Mouse (Mus musculus): Measurements from ENCODE around the gene Wdhd1.
"Not testable (repeated sequence)": the region's sequence is repeated elsewhere in the genome, so short reads cannot be mapped to it uniquely, and the experiment has no call there.

Wdhd1 gene

DNA sequence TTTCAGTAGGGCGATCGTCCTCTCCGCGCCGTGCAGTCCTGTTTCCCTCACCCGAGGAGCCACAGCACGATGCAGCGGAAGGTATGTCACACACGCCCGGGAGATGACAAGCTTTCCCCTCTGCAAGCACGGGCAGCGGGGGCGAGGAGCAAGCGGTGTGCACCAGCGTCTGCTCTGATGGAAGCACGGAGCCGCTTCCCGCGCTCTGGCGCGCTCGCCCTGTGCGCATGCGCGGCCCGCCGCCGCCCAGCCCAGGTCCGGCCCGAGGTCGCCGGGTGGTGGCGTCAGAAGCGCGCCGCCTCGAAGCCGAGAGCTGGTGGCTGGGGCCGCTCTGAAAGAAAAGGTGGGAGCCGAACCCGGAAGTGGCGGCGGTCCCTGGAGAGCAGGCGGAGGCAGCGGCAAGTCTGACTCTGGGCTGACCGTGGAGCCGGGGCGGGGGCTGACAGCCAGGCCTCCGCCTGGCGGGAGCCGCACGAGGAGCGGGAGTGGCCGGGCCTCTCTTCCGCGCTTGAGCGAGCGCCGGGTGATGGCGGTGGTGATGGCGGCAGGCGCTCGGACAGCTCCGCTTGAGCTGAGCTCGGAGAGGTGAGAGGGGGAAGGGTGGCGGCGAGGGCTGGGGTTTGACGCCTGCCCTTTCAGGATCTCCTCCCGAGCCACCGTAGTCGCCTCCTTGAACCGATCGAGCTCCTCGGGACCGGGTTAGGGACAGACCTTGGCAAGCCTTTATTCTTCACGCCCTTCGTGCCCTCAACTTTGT is at the start of gene Wdhd1, which contains the start of gene Socs4:
Wdhd1 (minus strand) TSS at position 221 of the 757 bp plus-strand sequence.
Socs4 (plus strand) TSS at position 295 of the 757 bp plus-strand sequence.
- DNase-seq (ENCODE audit: extremely low spot score, low read depth, low spot score) = peak; percentile 60

DNA sequence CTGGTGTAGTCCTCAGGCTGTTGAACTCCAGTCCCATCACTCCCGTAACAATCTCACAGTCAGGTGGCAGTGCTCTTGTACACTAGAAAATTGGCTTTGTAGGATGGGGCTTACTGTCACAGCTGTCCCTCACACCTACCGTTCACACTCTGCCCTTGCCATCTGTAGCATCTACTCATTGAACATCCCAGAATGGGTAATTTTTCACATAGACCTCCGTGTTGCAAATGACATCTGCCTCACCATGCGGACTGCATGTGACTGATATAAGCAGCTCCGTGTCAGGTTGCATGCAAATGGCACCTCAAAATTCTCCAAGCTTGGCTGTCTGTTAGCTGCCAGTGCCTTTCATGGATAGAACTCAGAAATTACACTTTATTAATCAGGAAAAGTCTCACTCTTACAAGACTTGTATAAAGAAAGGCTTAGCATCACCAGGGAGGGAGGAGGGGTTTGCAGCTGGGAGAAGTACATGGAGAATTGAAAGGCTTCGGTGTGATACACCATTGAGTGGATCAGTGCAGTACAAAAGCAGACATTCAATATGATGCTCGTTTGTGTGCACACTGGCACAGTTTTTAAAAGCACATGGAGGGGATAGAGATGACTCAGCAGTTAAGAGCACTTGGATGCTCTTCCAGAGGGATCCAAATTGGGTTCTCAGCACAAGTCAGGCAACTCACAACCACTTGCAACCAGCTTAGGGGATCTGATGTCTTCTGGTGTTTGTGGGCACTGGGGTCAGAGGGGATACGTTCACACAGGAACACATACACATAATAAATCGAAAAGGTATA is 49.5 kb upstream of the Wdhd1 start:
- no peak for DNase-seq (ENCODE audit: extremely low spot score, low read depth, low spot score)

DNA sequence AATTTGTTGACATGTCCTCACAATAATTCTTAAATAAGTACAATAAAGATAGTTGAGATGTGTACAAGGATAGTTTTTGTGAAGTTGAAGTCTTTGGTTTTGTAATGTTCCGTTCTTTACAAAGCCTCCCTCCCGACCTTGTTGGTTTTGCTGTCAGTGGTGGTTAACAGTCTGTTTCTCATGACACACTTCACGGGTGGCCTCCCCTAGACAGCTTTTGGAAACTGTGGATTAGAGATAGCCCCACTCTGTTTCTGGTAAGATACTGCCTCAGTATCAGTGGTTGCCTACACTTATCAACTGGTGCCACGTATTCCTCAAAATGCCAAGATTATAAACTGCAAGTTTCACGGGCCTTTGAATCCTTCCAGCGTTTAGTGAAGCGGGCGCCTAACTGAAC is 44.9 kb upstream of the Wdhd1 start:
- not testable (repeated sequence) for DNase-seq (ENCODE audit: extremely low spot score, low read depth, low spot score)

GRCm38 (mm10) chr14:47319362-47319761 is 42.7 kb upstream of the Wdhd1 start:
- no peak for DNase-seq (ENCODE audit: extremely low spot score, low read depth, low spot score)

DNA sequence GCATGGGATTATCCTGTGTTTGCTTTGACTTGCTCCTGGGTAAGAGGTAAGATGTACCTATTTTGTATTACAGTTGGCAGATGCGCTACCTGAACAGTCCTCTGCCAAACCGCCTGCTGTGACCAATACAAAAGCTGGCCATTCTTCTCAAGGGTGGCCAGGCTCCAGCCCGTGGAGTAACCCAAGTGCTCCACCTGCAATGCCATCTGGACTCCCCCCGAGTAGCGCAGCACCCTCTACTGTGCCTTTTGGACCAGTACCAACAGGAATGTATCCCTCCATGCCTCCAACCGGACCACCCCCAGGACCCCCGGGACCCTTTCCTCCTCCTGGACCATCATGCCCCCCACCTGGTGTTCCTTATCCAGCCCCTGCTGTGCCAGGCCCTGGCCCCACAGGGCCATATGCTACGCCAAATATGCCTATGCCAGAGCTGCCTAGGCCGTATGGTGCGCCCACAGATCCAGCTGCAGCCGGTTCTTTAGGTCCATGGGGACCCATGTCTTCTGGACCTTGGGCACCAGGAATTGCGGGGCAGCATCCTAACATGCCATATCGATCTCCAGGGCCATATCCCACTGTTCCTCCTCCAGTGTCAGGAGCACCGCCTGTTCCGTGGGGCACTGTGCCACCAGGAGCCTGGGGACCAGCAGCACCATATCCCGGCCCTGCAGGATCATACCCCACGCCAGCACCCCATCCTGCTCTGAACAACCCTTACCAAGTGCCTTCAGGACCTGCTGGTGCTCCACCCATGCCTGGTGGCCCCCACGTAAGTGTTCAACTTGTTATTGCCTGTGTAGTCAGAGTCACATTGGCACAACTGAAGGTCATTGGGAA is 33.9 kb upstream of the Wdhd1 start:
- DNase-seq (ENCODE audit: extremely low spot score, low read depth, low spot score) = no peak

DNA sequence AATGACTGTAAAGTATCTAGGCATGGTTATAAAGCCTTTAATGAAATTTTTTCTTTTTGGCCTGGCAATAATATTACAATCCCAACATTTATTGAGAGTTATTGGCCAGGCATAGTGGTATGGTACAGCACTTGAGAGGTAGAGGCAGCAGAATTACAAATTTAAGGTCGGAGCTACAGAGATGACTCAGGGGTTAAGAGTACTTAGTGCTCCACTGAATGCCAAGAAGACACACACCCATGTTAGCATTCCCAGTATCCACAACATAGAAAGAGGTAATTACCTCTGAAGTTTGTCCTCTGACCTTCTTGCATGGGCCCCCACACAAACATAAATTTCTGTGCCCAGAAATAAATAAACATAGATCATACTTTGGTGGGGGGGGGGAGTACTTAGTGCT is 32.4 kb upstream of the Wdhd1 start:
- no peak for DNase-seq (ENCODE audit: extremely low spot score, low read depth, low spot score)

- no peak for DNase-seq (ENCODE audit: extremely low spot score, low read depth, low spot score)
These were observed 31.0 kb upstream of the Wdhd1 start for GRCm38 (mm10) chr14:47307669-47308068.

DNA sequence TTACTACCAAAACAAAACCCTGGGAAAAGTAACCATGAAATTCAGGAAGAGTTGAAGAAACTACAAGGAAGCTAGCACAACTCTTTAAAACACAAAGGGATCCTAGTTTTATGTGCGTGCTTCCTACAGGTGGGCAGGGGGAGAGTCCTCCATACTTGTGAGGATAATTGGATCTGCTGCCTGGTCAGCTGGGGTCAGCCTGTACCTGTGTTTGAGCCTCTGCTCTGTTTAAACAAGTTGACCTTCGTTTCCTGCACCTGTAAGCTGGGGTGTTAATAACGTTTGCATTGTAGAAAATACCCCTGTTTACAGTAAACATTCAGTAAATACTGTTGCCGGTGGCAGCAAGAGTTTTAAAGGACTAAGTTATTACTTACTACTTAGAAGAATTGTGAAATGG is 29.3 kb upstream of the Wdhd1 start:
- DNase-seq (ENCODE audit: extremely low spot score, low read depth, low spot score) = no peak

- no peak for DNase-seq (ENCODE audit: extremely low spot score, low read depth, low spot score)
These were observed 28.3 kb upstream of the Wdhd1 start for GRCm38 (mm10) chr14:47304814-47305405.

- no peak for DNase-seq (ENCODE audit: extremely low spot score, low read depth, low spot score)
These were observed 26.4 kb upstream of the Wdhd1 start for GRCm38 (mm10) chr14:47302885-47303680.

GRCm38 (mm10) chr14:47298819-47299261 is 22.2 kb upstream of the Wdhd1 start:
- DNase-seq (ENCODE audit: extremely low spot score, low read depth, low spot score) = peak; percentile 44

DNA sequence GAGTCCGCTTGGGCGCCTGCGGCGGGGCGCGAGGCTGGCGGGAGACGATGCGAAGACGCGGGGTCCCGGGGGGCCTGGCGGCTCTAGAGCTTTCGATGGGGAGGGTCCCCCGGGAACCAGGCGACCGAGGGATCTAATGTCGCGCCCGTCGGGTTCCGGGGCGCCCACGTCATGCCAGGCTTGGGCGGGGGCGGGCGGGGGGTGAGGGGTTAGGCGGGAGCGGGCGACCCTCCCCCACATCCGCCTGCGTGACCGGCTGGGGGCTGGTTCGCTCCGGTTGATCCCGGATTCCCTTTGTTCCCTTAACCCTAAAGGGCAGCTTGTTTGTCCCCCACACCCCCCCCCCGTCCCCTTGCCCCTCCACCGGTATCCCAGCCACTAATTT is 21.7 kb upstream of the Wdhd1 start:
- DNase-seq (ENCODE audit: extremely low spot score, low read depth, low spot score) = no peak

- DNase-seq (ENCODE audit: extremely low spot score, low read depth, low spot score) = peak; percentile 44
These were observed 21.2 kb upstream of the Wdhd1 start, which contains the start of gene Mapk1ip1l for GRCm38 (mm10) chr14:47297785-47298407. Gene Mapk1ip1l (plus strand): TSS chr14:47298266.

- no peak for DNase-seq (ENCODE audit: extremely low spot score, low read depth, low spot score)
These were observed 19.6 kb upstream of the Wdhd1 start for GRCm38 (mm10) chr14:47296232-47296631.

DNA sequence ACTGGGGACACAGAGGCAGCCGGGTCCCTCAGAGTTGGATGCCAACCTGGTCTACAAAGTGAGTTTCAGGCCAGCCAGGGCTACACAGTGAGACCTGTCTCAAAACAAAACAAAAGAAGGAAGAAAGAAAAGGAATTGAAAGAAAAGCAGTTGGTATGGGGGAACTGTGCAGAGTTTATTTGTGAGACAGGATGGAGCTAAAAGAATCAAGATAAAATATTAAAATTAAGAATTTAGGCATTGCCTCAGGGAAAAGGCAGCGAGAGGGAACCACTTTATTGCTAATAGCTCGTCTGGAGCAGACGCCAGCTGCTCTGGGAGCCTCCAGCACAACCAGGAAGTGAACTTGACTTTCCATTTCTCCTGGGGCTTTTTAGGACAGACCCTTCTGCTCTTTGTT is 17.5 kb upstream of the Wdhd1 start:
- DNase-seq (ENCODE audit: extremely low spot score, low read depth, low spot score) = no peak

- DNase-seq (ENCODE audit: extremely low spot score, low read depth, low spot score) = no peak
These were observed 15.1 kb upstream of the Wdhd1 start for GRCm38 (mm10) chr14:47291772-47292171.

- DNase-seq (ENCODE audit: extremely low spot score, low read depth, low spot score) = no peak
These were observed 10.4 kb upstream of the Wdhd1 start for GRCm38 (mm10) chr14:47287021-47287420.

DNA sequence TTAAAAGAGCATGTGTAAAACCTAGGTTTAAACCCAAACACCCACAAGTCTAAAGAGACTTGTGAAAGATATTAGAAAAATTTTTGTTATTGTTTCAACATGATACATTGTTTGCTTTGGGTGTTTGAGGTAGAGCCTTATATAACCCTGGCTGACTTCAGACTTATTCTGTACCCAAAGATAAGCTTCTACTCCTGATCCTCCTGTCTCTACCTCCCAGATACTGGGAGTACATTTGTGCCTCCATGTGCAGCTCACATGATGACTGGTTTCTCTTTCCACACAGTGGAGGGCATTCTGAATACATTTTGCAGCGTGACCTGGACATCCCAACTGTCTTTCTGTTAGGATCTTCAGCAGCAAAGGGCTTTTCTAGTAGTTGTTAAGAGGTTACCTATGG is 9.6 kb upstream of the Wdhd1 start:
- no peak for DNase-seq (ENCODE audit: extremely low spot score, low read depth, low spot score)

DNA sequence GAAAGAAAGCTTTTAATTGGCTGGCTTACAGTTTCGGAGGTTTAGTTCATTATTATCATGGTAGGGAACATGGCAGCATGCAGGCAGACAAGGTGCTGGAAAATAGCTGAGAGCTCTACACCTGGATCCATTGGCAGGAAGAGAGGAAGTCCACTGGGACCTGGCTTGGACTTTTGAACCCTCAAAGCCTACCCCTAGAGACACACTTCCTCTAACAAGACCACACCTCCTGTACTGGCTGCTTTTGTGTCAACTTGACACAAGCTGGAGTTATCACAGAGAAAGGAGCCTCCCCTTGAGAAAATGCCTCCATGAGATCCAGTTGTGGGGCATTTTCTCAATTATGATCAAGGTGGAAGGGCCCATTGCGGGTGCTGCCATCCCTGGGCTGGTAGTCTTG is 8.6 kb upstream of the Wdhd1 start:
- DNase-seq (ENCODE audit: extremely low spot score, low read depth, low spot score) = no peak

DNA sequence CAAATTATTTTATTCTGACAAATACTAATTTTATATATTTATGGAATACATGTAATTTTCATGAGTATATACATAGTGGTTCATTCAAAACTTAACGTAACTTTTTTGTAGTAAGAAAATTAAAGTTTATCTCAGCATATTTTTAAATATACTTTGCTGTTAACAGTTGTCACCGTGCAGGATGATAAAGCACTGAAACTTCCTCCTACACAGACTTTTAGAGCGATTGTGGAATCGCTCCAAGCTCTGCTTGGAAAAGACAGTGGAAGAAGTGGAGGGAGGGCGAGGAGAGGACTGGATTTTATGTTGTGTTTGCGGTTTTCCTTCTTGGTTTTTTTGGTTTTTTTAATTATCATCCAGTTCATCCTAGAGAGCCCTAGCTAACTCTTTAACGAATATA is 6.9 kb upstream of the Wdhd1 start:
- DNase-seq (ENCODE audit: extremely low spot score, low read depth, low spot score) = no peak

Data from hindlimb bud, embryonic 11.5 days (tissue).